Mouse (Mus musculus) ES-CJ7 (cell line): ENCODE data around the gene Ccn1.

ENCODE experiments used
- DNase-seq: peaks from one replicate; pipeline ENCODE4 v3.0.0; 2011; ENCODE audit warnings: low read depth, low spot score

The Ccn1 gene

GRCm38 (mm10) chr3:145649852-145650202, at the start of gene Ccn1:
Gene Ccn1 (minus strand): TSS chr3:145649981.
- peak; percentile 87 for DNase-seq

- DNase-seq, result no peak
Observed at GRCm38 (mm10) chr3:145693361-145693760, 43.6 kb upstream of the Ccn1 start.

- no peak for DNase-seq
Observed at GRCm38 (mm10) chr3:145692037-145692436, 42.3 kb upstream of the Ccn1 start.

- DNase-seq, result no peak
Observed at GRCm38 (mm10) chr3:145691415-145691814, 41.6 kb upstream of the Ccn1 start.

GRCm38 (mm10) chr3:145689271-145689670, 39.5 kb upstream of the Ccn1 start:
- no peak for DNase-seq

- DNase-seq, result no peak
Observed at GRCm38 (mm10) chr3:145687836-145688235, 38.1 kb upstream of the Ccn1 start.

- no peak for DNase-seq
Observed at GRCm38 (mm10) chr3:145684604-145685441, 35.0 kb upstream of the Ccn1 start.

GRCm38 (mm10) chr3:145684201-145684600, 34.4 kb upstream of the Ccn1 start:
- no peak for DNase-seq

GRCm38 (mm10) chr3:145681348-145681935, 31.7 kb upstream of the Ccn1 start:
- DNase-seq, result no peak

GRCm38 (mm10) chr3:145680686-145681085, 30.9 kb upstream of the Ccn1 start:
- no peak for DNase-seq

- DNase-seq, result no peak
Observed at GRCm38 (mm10) chr3:145676212-145676611, 26.4 kb upstream of the Ccn1 start.

GRCm38 (mm10) chr3:145674815-145675214, 25.0 kb upstream of the Ccn1 start:
- DNase-seq, result no peak

- no peak for DNase-seq
Observed at GRCm38 (mm10) chr3:145666383-145666782, 16.6 kb upstream of the Ccn1 start.

GRCm38 (mm10) chr3:145656993-145657713, 7.4 kb upstream of the Ccn1 start:
- DNase-seq, result no peak

- no peak for DNase-seq
Observed at GRCm38 (mm10) chr3:145654944-145655343, 5.2 kb upstream of the Ccn1 start.

- no peak for DNase-seq
Observed at GRCm38 (mm10) chr3:145654028-145654427, 4.2 kb upstream of the Ccn1 start.

- DNase-seq, result peak; percentile 71
Observed at GRCm38 (mm10) chr3:145653191-145653940, 3.6 kb upstream of the Ccn1 start.

- DNase-seq, result peak; percentile 23
Observed at GRCm38 (mm10) chr3:145652322-145653131, 2.7 kb upstream of the Ccn1 start.

- no peak for DNase-seq
Observed at GRCm38 (mm10) chr3:145651978-145652321, 2.2 kb upstream of the Ccn1 start.

GRCm38 (mm10) chr3:145651029-145651977, 1.5 kb upstream of the Ccn1 start:
- peak; percentile 93 for DNase-seq
